Mouse (Mus musculus) liver, adult (tissue): ENCODE measurements around the gene Sumf2.

Source experiments
- GATA4 ChIP-seq: IDR thresholded peaks from 2 replicates; pipeline ENCODE4 v1.6.1; 2014; ENCODE audit warnings: mild to moderate bottlenecking, low read length; ENCODE audit not compliant: insufficient replicate concordance

The Sumf2 gene

DNA sequence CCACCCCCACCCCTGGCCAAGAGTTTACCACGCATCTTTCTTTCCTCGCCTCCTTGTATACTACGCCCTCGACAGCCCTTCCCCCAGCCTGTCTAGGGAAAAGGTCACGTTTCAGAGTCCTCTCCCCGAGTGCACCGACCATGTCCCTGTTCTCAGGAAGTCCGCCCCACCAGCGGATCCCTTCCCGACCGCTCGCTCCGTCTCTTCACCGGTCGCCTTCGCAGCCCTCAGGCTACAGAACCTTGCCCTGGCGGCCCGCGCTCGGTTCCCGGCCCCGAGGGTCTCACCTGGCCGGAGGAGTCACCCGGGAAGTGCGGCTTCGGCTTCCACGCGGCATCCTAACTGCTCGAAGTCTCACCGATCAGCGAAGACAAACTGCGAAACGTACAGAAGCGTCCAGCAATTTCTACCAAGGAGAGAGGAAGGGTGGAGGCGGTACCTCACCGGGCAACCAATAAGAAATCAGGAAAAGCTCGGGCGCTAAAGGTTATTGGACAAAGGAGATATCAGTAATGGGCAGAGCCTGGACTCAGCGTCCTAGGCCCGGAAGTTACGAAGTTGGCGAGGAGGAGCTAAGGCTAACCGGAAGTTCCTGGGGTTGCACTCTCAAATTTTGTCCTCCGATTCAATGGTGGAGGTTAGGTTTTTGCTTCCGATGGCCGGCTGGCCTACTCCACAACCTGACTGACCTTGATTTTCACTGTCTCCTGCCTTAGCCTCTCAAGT is 40.3 kb downstream of the Sumf2 start, which contains the start of gene Chchd2:
Chchd2 (minus strand) TSS at position 560 of the 726 bp plus-strand sequence.
- TF ChIP-seq GATA4: no peak

- no peak for TF ChIP-seq GATA4
These were observed 48.7 kb downstream of the Sumf2 start, which contains the start of gene Zbed5 for GRCm38 (mm10) chr5:129895198-129896088. Gene Zbed5 (plus strand): TSS chr5:129895723.

DNA sequence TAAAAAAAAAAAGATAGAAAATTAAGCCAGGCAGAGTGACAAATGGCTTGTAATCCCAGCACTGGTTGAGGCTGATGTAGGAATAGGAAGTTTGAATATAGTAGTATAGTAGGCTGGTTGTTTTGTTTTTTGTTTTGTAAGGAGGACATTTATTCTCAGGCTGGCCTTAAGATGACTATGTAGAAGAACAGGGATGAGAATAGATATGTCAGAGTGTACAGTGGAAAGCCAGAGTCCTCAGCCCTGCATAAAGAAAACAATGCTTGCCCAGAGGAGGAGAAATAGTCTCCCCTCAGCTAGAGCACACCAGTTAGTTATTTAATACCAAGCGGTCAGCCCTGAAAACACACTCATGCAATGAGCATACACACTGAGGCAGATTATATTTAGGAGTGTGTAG is 51.7 kb downstream of the Sumf2 start, which contains the start of gene Phkg1:
Phkg1 (minus strand) TSS at position 101 of the 400 bp plus-strand sequence.
- no peak for TF ChIP-seq GATA4

DNA sequence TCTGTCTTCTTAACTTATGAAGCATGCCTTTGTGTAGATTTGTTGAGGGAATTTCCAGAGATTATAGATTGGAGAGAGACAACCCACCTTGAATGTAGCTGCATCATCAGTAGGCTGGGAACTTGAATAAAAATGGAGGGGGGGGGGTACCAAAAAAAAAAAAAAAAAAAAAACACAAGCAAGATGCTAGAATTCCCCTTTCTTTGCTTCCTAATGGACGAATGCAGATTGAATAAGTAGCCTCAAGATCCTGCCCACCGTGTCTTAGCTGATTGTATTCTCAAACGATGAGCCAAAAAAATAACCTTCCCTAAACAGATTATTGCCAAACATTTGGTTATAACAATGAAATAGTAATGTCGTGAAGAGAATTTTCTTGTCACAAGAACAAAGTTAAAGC is 61.0 kb downstream of the Sumf2 start:
- TF ChIP-seq GATA4: no peak

DNA sequence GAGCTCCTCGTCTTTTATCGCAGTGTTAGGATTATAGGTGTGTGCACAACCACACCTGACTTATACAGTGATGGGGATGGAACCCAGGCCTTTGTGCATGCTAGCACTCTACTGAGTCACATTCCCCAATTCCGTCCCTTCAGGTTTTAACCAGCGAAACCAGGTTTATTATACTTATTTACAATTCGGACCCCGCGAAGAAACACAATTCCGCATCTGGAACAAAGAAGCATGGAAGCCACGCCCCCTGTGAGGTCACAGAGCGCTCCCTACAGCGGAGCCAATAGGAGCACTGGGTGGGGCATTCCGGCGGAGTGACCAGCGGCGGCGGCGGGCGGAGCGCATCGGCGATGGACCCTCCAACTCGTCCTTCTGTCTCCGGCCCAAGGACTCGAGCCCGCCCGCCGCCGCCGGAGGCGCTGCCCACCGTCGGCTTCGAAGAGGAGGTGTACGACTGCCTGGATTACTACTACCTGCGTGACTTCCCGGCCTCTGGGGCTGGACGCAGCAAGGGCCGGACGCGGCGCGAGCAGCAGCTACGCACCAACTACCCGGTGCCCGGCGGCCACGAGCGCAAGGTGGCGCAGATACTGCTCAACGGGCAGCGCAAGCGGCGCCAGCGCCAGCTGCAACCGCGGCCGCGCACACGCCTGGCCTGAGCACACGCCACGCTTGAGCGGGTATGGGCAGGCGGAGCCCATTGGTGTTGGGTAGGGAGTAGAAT is 61.6 kb downstream of the Sumf2 start, which contains the start of gene Nupr1l:
Nupr1l (plus strand) TSS at position 299 of the 724 bp plus-strand sequence.
- TF ChIP-seq GATA4: no peak

GRCm38 (mm10) chr5:129909147-129909546 is 62.4 kb downstream of the Sumf2 start:
- no peak for TF ChIP-seq GATA4

DNA sequence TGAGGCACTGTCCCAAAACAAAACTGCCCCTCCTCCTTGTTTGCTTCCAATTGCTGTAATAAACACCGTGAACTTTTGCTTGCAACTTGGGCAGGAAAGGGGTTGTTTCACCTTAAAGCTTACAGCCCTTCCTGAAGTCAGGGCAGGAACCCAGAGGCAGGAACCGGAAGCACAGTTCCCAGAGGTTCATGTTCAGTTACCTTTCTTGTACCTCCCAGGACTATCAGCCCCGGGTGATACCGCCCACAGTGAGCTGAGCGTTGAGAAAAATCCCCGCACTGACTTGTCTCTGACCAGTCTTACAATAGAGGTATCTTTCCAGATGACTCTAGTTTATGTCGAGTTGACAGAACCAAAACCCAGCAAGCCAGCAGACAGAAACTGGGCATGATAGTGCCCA is 62.8 kb downstream of the Sumf2 start:
- TF ChIP-seq GATA4: no peak
